Mouse (Mus musculus) layer of hippocampus, postnatal 14 days (tissue): ENCODE results near the gene Gm10800. TPM values are rescaled to one million over a fixed set of nuclear protein-coding genes. Genes with fewer than 3 reads are reported as not detected.
"Not testable (repeated sequence)": the region's sequence is repeated elsewhere in the genome, so short reads cannot be mapped to it uniquely, and the experiment has no call there.

Source experiments
- DNase-seq, 2 experiments: peaks; one replicate each; pipeline ENCODE4 v3.0.0; 2021 to 2022; ENCODE audit warnings: low spot score in 2 of 2, mixed read lengths in 1 of 2
- long read RNA-seq, 2 experiments: library from polyadenylated mRNA; stranded (forward); transcript quantifications; one replicate each; pipeline ENCODE4 v2.0.0; 2021
- total RNA-seq, 2 experiments: library from RNA; stranded (reverse); gene quantifications; 2 replicates each; pipeline ENCODE4 v1.2.3; 2021

The Gm10800 gene
- total RNA-seq, result 1 to 10 TPM; 1.0 to 1.2 TPM
- long read RNA-seq, experiment 1, result 0 reads
- long read RNA-seq, experiment 2, result 0 reads

DNA sequence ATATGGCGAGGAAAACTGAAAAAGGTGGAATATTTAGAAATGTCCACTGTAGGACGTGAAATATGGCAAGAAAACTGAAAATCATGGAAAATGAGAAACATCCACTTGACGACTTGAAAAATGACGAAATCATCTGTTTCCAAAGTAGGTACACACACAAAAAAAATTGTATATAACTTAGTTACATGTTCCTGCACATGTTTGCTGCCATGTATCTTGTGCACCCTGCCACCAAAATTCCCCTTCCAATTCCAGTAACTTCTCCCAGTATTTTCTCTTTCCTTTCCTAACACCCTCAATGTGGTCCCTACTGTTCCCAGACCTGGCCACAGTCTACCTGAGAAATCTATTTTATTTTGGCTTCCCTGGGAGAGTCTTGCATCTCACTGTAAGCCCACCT is at the start of gene Gm10800:
TSS of gene Gm10800 (minus strand) at position 101 of the 400 bp plus-strand sequence.
- not testable (repeated sequence) for DNase-seq

DNA sequence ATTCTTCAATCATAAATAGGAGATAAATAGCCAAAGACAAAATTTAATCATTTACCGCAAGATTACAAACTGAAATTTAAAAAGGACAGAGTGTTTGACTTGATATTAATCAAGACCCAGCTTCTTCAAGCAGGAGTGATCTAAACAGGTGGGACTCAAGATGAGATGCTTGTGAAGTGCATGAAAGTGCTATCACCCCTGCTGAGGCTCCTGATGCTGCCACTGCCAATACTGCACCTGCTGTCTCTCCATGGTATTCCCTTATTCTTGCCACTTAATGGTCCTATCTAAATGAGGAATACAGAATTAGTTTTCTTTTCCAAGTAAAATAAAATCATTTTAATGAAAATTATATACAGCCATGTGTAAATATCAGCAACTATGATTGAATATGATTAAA is 30.4 kb upstream of the Gm10800 start:
- no peak for DNase-seq

DNA sequence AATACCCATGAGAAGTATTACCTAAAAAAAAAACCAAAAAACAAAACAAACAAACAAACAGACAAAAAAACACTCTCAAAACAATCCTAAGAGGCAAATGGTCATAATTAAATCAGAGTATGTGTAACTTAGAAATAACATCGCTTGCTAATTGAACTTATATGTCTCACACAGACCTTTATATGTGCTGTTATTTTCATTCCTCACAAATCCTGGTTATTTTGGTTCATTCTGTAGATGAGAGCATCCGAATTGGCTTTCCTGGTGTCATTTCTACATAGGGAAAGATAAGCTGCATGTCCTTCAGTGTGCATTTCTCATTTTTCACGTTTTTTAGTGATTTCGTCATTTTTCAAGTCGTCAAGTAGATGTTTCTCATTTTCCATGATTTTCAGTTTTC is 5.2 kb downstream of the Gm10800 start, which contains the start of gene Gm10801:
TSS of gene Gm10801 (plus strand) at position 301 of the 400 bp plus-strand sequence.
- DNase-seq, result not testable (repeated sequence)

Other genes with a start within 250 kb of the Gm10800 start
- 1 to 10 TPM in 1 of 2 experiments, not detected in 1; 1.4 TPM for gene Gm10801, start 5.1 kb downstream of the Gm10800 start, total RNA-seq